Mouse (Mus musculus) heart, postnatal 0 days (tissue): ENCODE data around the gene Abca4. TPM values are rescaled to one million over a fixed set of nuclear protein-coding genes. Genes with fewer than 3 reads are reported as not detected.

Experiments used
- ATAC-seq: fragments of 200-750 bp; cut with Nextera tagmentation; 2 replicates; pipeline ENCODE4 v1.8.0; 2017; ENCODE audit warnings: low read depth, moderate number of reproducible peaks, moderate library complexity; ENCODE audit not compliant: insufficient read depth
- DNase-seq: peaks from one replicate; pipeline ENCODE4 v3.0.0-alpha.2; 2016; ENCODE audit warnings: low spot score
- H3K27ac ChIP-seq: fragments of 300-500 bp; sonication (generic); 2 replicates; pipeline ENCODE4 v1.5.1; 2014; ENCODE audit warnings: low read depth, mild to moderate bottlenecking
- H3K27me3 ChIP-seq: fragments of 300-500 bp; sonication (generic); 2 replicates; pipeline ENCODE4 v1.6.1; 2014; ENCODE audit warnings: low read length, mixed read lengths; ENCODE audit not compliant: control insufficient read depth, insufficient read depth
- H3K36me3 ChIP-seq: fragments of 300-500 bp; sonication (generic); replicated peaks from 2 replicates; pipeline ENCODE4 v1.6.1; 2014; ENCODE audit warnings: low read length, mixed read lengths; ENCODE audit not compliant: control insufficient read depth, insufficient read depth
- H3K4me1 ChIP-seq: fragments of 300-500 bp; sonication (generic); 2 replicates; pipeline ENCODE4 v1.6.1; 2014; ENCODE audit warnings: antibody characterized with exemption; ENCODE audit not compliant: control insufficient read depth, insufficient read depth
- H3K4me2 ChIP-seq: fragments of 300-500 bp; sonication (generic); 2 replicates; pipeline ENCODE4 v1.6.1; 2014; ENCODE audit warnings: low read depth, mild to moderate bottlenecking, low read length, moderate library complexity
- H3K4me3 ChIP-seq: fragments of 300-500 bp; sonication (generic); 2 replicates; pipeline ENCODE4 v1.5.1; 2014; ENCODE audit warnings: low read depth, low read length
- H3K9ac ChIP-seq: fragments of 300-500 bp; sonication (generic); replicated peaks from 2 replicates; pipeline ENCODE4 v1.6.1; 2014; ENCODE audit warnings: low read depth, low read length, mixed read lengths
- H3K9me3 ChIP-seq: fragments of 300-500 bp; sonication (generic); replicated peaks from 2 replicates; pipeline ENCODE4 v1.6.1; 2016; ENCODE audit warnings: low read length; ENCODE audit not compliant: control insufficient read depth
- CTCF ChIP-seq: IDR thresholded peaks from 2 replicates; pipeline ENCODE4 v1.5.1; 2016; ENCODE audit warnings: antibody characterized with exemption, control low read depth, low read depth
- EP300 ChIP-seq: IDR thresholded peaks from 2 replicates; pipeline ENCODE4 v1.6.1; 2016; ENCODE audit warnings: antibody characterized with exemption, low read depth
- WGBS: fragments of 180-500 bp; shearing (Covaris S2); extraction: QIAGEN DNeasy Blood & Tissue Kit; methylation state at CpG from one replicate; pipeline ENCODE4 v1.1.7; 2014; 5-methylcytosine and 5-hydroxymethylcytosine counted together
- polyA plus RNA-seq: library from polyadenylated mRNA; unstranded; fragments of >200 nt; fragmentation: Nextera tagmentation; extraction: Ambion mirVana; gene quantifications from 2 replicates; pipeline ENCODE4 v1.2.1, GENCODE M21; 2015
- total RNA-seq: library from RNA; depleted of rRNA; stranded (reverse); fragments of >200 nt; gene quantifications from 2 replicates; pipeline ENCODE4 v1.2.3, GENCODE M21; 2014; ENCODE audit warnings: low replicate concordance

The Abca4 gene
- total and polyA plus RNA-seq, 2 experiments from 2014 or later, result 5.7 to 21.9 TPM

DNA sequence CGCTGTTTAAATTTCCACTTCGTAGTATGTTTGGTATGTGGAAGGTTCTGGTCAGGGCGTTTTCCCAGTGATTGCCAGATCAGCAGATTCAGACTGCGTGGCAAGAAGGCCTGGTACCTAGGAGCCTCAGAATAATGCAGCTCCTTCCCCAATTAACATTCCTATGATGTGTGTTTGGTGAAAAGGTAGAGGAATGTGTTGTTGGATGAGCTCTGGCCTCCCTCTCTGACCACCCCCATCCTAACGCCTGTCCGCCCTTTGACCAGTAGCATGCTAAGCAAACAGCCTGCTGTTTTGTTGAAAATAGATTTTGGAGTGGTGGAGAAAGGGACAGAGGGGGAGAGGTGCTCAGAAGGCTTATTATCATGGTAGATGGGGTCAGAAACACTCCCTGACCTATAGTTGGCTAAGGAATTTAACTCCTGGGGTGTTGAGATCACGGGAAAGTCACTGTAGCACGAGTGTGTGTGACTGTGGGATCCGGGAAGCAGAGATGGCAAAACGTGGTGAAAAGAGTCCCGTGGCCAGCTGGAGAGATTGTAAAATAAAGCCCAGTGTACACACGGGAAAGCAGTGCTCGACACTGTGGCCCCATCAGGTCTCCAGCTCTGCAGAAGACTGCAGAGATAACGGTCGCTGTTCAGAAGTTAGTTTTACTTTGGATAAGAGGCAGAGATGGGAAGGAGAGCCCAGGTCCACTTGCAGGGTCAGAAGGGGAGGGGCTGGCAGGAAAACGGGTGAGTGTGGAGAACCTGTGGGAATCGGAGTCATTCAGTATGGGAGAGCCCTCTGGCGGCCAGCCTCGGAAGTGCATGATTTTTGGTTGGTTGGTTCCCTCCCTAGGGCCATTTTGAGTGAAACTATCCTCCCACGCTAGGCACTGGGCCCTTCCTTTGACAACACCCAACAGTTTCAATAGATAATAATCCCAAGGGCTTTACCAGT is 59.9 kb downstream of the Abca4 start:
- TF ChIP-seq CTCF (peak; percentile 78), EP300 (no peak)
- DNase-seq (peak; percentile 81), ATAC-seq (peak; percentile 63)
- Histone ChIP-seq H3K4me1 (peaks cover 18% of the 10 kb centered on the region), H3K9me3 (no peaks in the 10 kb centered on the region), H3K27ac (no peak overlapping the region), H3K9ac (no peak overlapping the region), H3K4me3 (peak overlapping the region; percentile 27), H3K36me3 (no peaks in the 10 kb centered on the region), H3K27me3 (no peaks in the 10 kb centered on the region), H3K4me2 (peak overlapping the region; percentile 55)
- 21% methylated on average over 20 of the region's 20 CpGs for WGBS

GRCm38 (mm10) chr3:122106920-122107319 is 62.7 kb downstream of the Abca4 start:
- no peak overlapping the region for H3K9ac ChIP-seq
- H3K27ac ChIP-seq, result peak overlapping the region; percentile 66
- DNase-seq (no peak), ATAC-seq (no peak)
- H3K36me3 ChIP-seq, result no peaks in the 10 kb centered on the region
- no peak overlapping the region for H3K4me3 ChIP-seq
- H3K9me3 ChIP-seq, result no peaks in the 10 kb centered on the region
- H3K4me1 ChIP-seq, result peaks cover 13% of the 10 kb centered on the region
- no peaks in the 10 kb centered on the region for H3K27me3 ChIP-seq
- no peak overlapping the region for H3K4me2 ChIP-seq
- 64% methylated on average over 8 of the region's 8 CpGs for WGBS
- TF ChIP-seq EP300, result no peak
- no peak for TF ChIP-seq CTCF

DNA sequence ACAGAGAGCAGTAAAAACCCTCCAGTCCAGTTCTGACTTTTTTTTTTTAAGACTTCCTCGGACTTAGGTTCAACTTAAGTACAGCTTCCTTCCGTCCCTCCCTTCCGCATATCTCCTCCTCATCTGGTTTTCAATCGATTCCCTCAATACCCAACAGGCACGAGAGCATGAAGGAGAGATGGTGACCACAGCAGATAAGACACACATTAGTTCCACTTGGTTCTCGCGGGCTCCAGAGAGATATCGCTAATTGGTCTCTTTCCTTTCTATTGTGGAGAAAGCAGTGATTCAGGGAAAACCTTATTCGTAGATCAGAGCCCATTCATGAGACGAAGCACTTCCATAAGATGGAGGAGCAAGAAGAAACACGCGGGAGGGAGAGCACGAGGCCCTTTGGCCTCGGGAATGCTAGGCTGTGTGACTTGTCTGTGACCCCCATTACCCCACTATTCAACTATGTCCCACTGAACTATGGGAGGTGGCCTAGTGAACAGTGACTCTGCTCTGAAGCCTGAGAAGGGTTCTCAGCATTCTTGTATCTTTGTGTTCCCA is 63.5 kb downstream of the Abca4 start:
- Histone ChIP-seq H3K9me3 (no peaks in the 10 kb centered on the region), H3K4me3 (no peak overlapping the region), H3K36me3 (no peaks in the 10 kb centered on the region), H3K4me2 (no peak overlapping the region), H3K27me3 (no peaks in the 10 kb centered on the region), H3K4me1 (peaks cover 16% of the 10 kb centered on the region), H3K9ac (no peak overlapping the region), H3K27ac (peak overlapping the region; percentile 66)
- 61% methylated on average over 14 of the region's 14 CpGs for WGBS
- TF ChIP-seq EP300 (no peak), CTCF (no peak)
- DNase-seq (no peak), ATAC-seq (no peak)

DNA sequence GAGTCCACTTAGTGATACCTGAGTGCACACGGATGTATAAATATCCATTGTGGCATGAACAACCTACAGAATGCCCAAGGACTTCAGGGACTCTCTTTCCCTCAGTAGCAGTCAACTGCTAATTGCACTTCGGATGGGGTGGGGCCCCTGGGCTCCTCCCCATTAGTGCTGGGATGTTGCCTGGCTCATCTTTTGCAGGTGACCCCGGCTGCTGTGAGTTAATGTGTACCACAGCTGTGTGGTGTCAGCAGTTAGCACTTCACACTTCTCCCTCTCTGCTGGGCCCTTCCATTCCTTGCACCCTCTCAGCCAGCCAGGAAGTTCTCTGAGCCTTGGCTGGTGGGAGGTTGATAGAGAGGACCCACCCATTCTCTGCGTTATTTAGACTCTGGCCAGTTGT is 65.2 kb downstream of the Abca4 start:
- DNase-seq (no peak), ATAC-seq (no peak)
- Histone ChIP-seq H3K27me3 (no peaks in the 10 kb centered on the region), H3K9ac (no peak overlapping the region), H3K4me2 (no peak overlapping the region), H3K36me3 (no peaks in the 10 kb centered on the region), H3K9me3 (no peaks in the 10 kb centered on the region), H3K4me3 (no peak overlapping the region), H3K27ac (no peak overlapping the region), H3K4me1 (peaks cover 10% of the 10 kb centered on the region; the same call in 1 of the 2 replicates)
- 42% methylated on average over 4 of the region's 4 CpGs for WGBS
- TF ChIP-seq EP300 (no peak), CTCF (no peak)

DNA sequence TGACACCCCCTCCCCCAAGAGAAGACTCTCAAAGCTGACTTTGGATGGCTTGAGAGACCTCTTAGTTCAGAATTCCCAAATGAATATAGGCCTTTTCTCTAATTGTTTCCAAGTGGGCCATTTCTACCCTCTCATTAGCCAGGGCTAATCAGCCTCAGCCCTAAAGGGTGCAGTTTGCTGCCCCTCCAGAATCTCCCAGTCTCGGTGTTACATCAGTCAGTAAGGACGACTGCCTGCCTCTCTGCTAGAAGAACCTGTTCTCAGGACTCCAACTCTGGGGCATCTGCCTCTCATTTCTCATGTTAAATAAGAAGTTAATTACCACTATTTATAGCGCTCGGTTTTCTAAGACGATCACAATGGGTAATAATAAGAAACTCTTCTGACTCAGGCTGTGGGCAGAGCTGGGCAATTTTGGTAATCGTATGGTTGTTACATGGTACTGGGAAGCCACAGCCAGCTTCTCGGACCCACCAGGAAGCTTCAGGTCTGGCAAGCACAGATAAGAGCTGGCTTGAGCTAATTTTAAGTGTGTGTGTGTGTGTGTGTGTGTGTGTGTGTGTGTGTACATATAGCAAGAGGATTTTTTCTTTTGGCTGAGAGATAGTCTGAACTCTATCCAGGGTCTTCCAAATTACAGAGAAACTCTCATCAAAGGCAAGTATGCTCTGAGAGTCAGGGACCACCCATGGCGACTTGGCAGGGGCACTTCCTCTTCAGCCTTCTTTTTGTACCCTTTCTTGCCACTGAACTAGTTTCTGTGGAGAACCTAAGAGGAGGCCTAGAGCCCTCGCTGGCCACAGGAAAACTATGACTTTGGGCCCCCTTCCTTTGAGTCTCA is 67.1 kb downstream of the Abca4 start:
- no peak for DNase-seq
- H3K27ac ChIP-seq, result no peak overlapping the region
- H3K4me1 ChIP-seq, result peaks cover 10% of the 10 kb centered on the region; the same call in 1 of the 2 replicates
- no peaks in the 10 kb centered on the region for H3K27me3 ChIP-seq
- WGBS, result 46% methylated on average over 9 of the region's 9 CpGs
- TF ChIP-seq EP300 (no peak), CTCF (no peak)
- ATAC-seq, result no peak
- no peak overlapping the region for H3K4me3 ChIP-seq
- no peak overlapping the region for H3K4me2 ChIP-seq
- no peak overlapping the region for H3K9ac ChIP-seq
- no peaks in the 10 kb centered on the region for H3K9me3 ChIP-seq
- no peaks in the 10 kb centered on the region for H3K36me3 ChIP-seq
